In the genomic region with DNA sequence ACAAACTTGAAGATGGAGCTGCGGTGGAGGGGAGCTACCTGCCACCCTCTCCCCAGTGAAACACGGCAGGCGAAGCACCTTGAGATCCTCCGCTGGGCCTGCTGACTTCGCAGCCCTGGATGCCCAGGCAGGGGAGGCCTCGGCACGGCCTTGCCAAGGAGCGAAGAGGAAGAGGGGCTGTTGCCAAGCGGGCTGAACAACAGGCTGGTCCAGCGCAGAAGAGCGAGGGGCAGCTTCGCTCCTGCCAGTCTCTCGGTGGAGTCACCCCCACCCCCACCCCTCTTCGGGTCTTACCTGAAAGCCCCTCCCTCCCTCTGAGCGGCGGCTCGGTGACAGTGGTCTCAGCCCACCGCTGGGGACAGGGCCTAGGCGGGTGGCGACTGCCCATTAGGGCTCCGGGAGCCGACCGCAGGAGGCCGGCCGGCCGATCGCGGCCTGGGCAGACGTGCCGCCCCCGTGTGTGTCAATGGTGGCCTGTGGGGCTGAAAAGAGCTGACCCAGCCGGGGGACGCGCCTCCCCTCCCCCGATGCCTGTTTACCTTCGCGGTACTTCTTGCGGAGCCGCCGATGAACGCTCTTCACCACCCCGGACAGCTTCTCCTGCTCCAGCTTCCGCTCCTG, we compare ENCODE assay signal across 8 mouse cellular contexts. TPM values are rescaled to one million over a fixed set of nuclear protein-coding genes. Genes with fewer than 3 reads are reported as not detected.
A peak's percentile ranks its signal among the peaks of the same experiment; 100 is the strongest.
DNase-seq lines count a peak whose midpoint lies in the region; ATAC-seq lines count a peak whose summit lies in the region.

No protein-coding gene starts in this region.

- under 1% methylated on average over 41 of the region's 43 CpGs for WGBS in limb, embryonic 13.5 days
- WGBS in midbrain, embryonic 16.5 days = under 1% methylated on average over 39 of the region's 43 CpGs
- WGBS in stomach, embryonic 15.5 days = 0% methylated on average over 35 of the region's 43 CpGs

- H3K36me3 ChIP-seq in limb, embryonic 13.5 days = peaks cover 4% of the 10 kb centered on the region; the same call in 1 of the 2 replicates
- H3K36me3 ChIP-seq in midbrain, embryonic 16.5 days (ENCODE audit: control insufficient read depth, insufficient read depth, low read length) = no peaks in the 10 kb centered on the region
- no peaks in the 10 kb centered on the region for H3K36me3 ChIP-seq in stomach, embryonic 15.5 days

- H3K4me1 ChIP-seq in limb, embryonic 13.5 days = peaks cover 11% of the 10 kb centered on the region; the same call in 1 of the 2 replicates
- peaks cover 16% of the 10 kb centered on the region for H3K4me1 ChIP-seq in midbrain, embryonic 16.5 days (ENCODE audit: control insufficient read depth, insufficient read depth, low read length)
- 0 out of 2 replicates have a peak, but pooled peaks cover 2% of the 10 kb centered on the region for H3K4me1 ChIP-seq in stomach, embryonic 15.5 days

- DNase-seq in 3134 (ENCODE audit: extremely low read depth, insufficient read length, low spot score) = peak; percentile 90
- DNase-seq in T-cell, adult 2 months (ENCODE audit: low spot score) = peak; percentile 44
- peak; percentile 59 to 61 for DNase-seq in cerebellum, postnatal 36 days
- DNase-seq in frontal cortex, postnatal 25 days (ENCODE audit: low spot score in 2 of 2) = peak; percentile 26 to 50
- DNase-seq in induced T-regulatory cell, adult 2 months (ENCODE audit: low read depth) = peak; percentile 61

- H3K4me2 ChIP-seq in limb, embryonic 13.5 days (replicated peaks) = peak overlapping the region; percentile 80
- H3K4me2 ChIP-seq in midbrain, embryonic 16.5 days (ENCODE audit: low read length) = peak overlapping the region; percentile 58
- peak overlapping the region; percentile 66 for H3K4me2 ChIP-seq in stomach, embryonic 15.5 days

- peak overlapping the region; percentile 94 for H3K4me3 ChIP-seq in limb, embryonic 13.5 days
- H3K4me3 ChIP-seq in midbrain, embryonic 16.5 days (ENCODE audit: low read depth, low read length) = peak overlapping the region; percentile 82
- peak overlapping the region; percentile 87 for H3K4me3 ChIP-seq in stomach, embryonic 15.5 days (replicated peaks)

- H3K27me3 ChIP-seq in limb, embryonic 13.5 days = no peaks in the 10 kb centered on the region
- no peaks in the 10 kb centered on the region for H3K27me3 ChIP-seq in midbrain, embryonic 16.5 days (ENCODE audit: control insufficient read depth, insufficient read depth, low read depth, low read length)
- no peaks in the 10 kb centered on the region for H3K27me3 ChIP-seq in stomach, embryonic 15.5 days (replicated peaks)

- peak overlapping the region; percentile 96 for H3K9ac ChIP-seq in limb, embryonic 13.5 days
- peak overlapping the region; percentile 90 for H3K9ac ChIP-seq in midbrain, embryonic 16.5 days (ENCODE audit: low read depth, low read length)
- H3K9ac ChIP-seq in stomach, embryonic 15.5 days = peak overlapping the region; percentile 82

- H3K9me3 ChIP-seq in limb, embryonic 13.5 days = no peaks in the 10 kb centered on the region
- H3K9me3 ChIP-seq in midbrain, embryonic 16.5 days (replicated peaks; ENCODE audit: control insufficient read depth, low read length, poor library complexity, severe bottlenecking) = no peaks in the 10 kb centered on the region
- H3K9me3 ChIP-seq in stomach, embryonic 15.5 days = no peaks in the 10 kb centered on the region

- peak overlapping the region; percentile 96 for H3K27ac ChIP-seq in limb, embryonic 13.5 days
- H3K27ac ChIP-seq in midbrain, embryonic 16.5 days (ENCODE audit: low read length) = peak overlapping the region; percentile 92
- peak overlapping the region; percentile 92 for H3K27ac ChIP-seq in stomach, embryonic 15.5 days

- peak; percentile 66 for ATAC-seq in limb, embryonic 13.5 days (ENCODE audit: low FRiP score, low read depth)
- ATAC-seq in midbrain, embryonic 16.5 days = peak; percentile 86
- peak; percentile 38 for ATAC-seq in stomach, embryonic 15.5 days (ENCODE audit: insufficient read depth, low FRiP score, low read depth)

RNA-seq across cellular contexts. Expression of a gene that starts 0.5 kb away (rescaled TPM):
- 18.7 and 19.7 TPM in 2 replicates for polyA plus RNA-seq in limb, embryonic 13.5 days (2015; fragmentation: Nextera tagmentation; extraction: Ambion mirVana)
- polyA plus RNA-seq in midbrain, embryonic 16.5 days (2015; fragmentation: Nextera tagmentation; extraction: Ambion mirVana) = 19.7 and 22.4 TPM in 2 replicates
- 15.6 and 16.1 TPM in 2 replicates for polyA plus RNA-seq in stomach, embryonic 15.5 days (2015; fragmentation: Nextera tagmentation; extraction: Ambion mirVana)

Comparison
In these comparisons a context has a peak if more than half of its experiments do, and no peak if none do; other contexts are left out.
1. Peak in every context shown above with its lines: DNase-seq, ATAC-seq, H3K4me3 ChIP-seq and H3K27ac ChIP-seq.
2. DNase-seq: peak in every context shown above with its lines; median percentile 90 in 3134; 61 in induced T-regulatory cell, adult 2 months; 60 in cerebellum, postnatal 36 days; 44 in T-cell, adult 2 months; 38 in frontal cortex, postnatal 25 days.